Mouse (Mus musculus): ENCODE measurements at regions not wholly inside any gene's neighbourhood (a gene's known extent, or its start where the extent isn't known, plus 50 kb on each side); places are given as distances from the start of the nearest gene placed in this dataset.

GRCm38 (mm10) chr14:47795062-47795461, 146.8 kb downstream of the Ktn1 start:
- DNase-seq (ENCODE audit: low spot score in 2 of 2): no peak

GRCm38 (mm10) chr14:47798203-47798602, 150.0 kb downstream of the Ktn1 start:
- DNase-seq (ENCODE audit: low spot score in 2 of 2): no peak

DNA sequence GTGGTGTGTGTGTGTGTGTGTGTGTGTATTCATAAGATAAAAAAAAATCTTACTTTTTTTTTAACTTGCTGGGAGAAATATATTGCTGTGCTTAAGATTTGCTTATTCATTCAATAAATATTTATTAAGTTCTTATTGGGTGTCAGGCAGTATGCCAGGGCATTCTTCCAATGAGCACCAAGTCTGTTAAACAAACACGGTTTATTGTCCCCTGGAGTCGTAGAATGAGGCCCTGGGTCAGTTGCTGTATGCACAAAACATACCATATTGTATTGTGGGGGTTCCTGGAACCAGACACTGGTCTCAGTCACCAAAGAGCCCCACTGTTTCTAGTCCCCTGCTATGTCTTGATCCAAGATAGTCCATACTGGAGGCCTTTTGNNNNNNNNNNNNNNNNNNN, 151.3 kb downstream of the Ktn1 start:
- no peak for DNase-seq (ENCODE audit: low spot score in 2 of 2)

DNA sequence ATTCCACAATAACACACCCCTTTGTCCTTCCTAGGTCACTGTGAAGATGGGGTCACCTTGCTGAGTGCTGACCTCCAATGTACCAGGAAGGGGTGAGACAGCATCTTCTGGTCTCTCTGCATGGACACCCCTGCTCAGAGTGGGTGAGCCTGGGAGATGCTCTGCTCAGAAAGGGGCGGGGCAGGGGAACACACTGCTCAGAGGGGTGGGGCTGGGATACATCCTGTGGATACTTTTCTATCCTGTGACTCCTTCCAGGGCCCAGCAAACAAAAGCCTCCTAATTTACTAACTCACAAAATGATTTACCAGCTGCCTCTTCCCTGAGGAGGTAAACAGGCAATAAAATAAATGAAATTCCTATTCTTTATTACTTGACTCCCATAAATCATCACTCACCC, 157.0 kb downstream of the Ktn1 start:
- DNase-seq (ENCODE audit: low spot score in 2 of 2): no peak

DNA sequence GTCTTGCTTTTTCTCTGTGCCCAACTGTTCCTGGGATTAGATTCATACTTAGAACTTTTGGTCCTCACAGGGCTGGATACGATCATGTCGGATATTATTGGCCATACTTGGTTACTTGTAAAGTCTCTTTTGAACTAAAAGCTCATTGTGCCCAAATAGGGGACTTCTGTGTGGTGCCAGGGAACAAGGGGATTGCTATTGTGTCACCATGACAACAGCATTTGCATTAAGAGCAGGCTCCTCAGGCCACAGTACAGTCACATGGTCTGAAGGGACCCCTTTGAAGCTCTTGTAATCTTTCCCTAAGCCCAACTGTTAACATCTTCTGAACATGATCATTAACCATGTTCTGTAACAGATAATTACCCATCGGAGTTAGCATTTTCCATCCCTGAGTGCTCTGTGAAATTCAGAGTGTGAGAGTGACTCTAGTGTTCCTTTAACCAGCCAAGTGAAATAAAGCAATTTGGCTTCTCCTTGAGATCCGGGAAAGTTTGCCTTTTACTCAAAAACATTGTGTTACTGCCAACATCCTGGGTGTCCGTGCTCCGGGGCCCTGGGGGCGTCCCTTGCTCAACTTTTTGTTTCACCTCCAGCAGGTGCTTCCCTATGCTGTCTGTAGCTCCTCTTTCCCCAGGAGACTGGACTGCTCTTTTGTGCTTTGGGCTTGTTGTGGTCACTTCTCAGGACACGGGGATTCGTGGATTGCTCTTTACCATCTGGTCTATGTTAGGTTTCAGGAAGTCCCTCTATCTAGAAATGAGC, 157.7 kb downstream of the Ktn1 start:
- no peak for DNase-seq (ENCODE audit: low spot score in 2 of 2)

- no peak for DNase-seq (ENCODE audit: low spot score in 2 of 2)
Observed at GRCm38 (mm10) chr14:47808097-47808910, 160.1 kb downstream of the Ktn1 start.

DNA sequence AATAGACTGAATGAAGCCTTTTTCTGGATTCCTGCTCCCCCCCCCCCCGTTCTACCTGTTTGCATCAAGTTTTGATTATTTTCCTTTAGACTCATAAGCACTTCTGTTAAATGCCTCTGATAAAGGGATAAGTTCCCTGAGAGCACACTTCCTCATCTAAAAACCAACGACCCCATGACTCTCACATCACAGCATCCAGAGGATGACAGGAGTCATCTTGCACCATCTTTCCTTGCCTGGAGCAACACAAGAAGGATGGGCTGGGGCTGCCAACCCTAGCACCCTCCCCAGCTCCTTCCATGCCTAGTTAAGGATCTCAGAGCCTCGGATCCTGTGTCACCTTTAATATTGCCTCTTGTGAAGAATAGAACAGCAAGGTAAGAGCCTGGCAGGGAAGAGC, 170.0 kb downstream of the Ktn1 start:
- no peak for DNase-seq (ENCODE audit: low spot score in 2 of 2)

- no peak for DNase-seq (ENCODE audit: low spot score in 2 of 2)
Observed at GRCm38 (mm10) chr14:47818641-47819040, 170.4 kb downstream of the Ktn1 start.

DNA sequence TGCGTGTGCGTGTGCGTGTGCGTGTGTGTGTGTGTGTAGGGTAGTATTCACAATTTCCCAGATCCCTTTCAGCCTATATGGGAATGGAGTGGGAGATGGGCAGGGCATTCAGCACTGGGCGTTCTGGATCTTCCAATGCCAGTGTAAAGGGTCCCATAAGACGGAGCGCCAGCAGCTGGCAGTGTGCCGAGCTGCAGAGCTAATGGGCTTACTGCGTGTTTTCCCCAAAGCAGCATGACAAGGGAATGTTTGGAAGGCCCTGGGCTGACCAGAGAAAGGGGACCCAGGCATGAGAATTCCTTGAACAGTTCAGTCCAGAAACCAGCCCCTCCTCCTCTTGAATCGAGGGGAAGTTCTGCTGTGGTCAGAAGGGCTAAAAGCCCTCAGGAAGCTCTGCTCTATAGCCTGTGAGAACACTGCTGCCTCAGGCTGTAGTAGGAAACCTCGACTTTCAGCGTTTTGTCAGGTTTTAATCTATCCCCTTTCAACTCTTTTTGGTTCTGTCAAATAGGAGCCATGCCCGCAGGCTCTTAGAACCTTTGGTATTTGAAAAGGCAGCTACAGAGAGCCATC, 172.4 kb downstream of the Ktn1 start:
- no peak for DNase-seq (ENCODE audit: low spot score in 2 of 2)

GRCm38 (mm10) chr14:47823182-47823581, 174.9 kb downstream of the Ktn1 start:
- no peak for DNase-seq (ENCODE audit: low spot score in 2 of 2)

- DNase-seq (ENCODE audit: low spot score in 2 of 2): no peak
Observed at GRCm38 (mm10) chr14:47823696-47824095, 175.4 kb downstream of the Ktn1 start.

DNA sequence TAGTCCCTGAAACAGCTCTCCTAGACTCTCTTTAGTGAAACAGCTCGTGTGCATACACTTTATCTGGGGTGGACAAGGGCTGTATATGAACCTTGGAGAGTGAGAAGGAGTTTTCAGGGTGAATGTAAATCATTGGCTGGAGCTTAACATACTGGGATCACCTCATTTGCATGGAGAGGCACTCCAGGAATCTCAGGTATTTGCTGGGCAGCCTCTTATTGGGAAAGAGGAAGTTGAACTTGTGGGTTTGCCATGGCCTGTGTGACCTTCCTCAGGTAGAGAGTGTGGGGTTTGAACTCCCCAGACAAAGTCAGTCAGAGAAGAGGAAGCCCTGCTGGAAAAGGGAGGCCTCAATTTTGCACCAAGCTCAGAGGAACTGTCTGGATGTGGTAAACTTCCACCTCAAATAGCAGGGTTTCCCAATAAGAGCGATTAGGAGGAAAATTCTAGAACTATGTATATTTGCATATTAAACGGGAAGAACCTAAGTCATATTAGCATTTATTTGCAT, 177.3 kb downstream of the Ktn1 start:
- no peak for DNase-seq (ENCODE audit: low spot score in 2 of 2)

DNA sequence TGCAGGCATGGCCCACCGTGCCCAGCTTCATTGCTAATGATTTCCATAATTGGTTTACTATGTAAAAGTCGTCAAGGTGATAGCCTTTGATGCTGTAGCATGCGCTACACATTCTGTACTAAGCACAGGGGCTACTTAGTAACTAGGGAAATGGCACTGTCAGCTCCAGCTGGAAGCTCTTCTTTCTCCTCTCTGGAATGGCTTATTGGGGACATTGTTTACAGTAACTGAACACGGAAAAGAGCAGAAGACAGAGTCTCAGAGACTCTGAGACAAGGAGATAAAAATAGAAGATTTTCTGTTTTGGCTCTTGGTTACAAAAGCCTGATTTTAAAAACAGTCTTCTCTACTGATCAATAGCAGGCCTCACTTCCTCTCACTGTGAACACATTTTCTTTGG, 178.3 kb downstream of the Ktn1 start:
- DNase-seq (ENCODE audit: low spot score in 2 of 2): no peak

DNA sequence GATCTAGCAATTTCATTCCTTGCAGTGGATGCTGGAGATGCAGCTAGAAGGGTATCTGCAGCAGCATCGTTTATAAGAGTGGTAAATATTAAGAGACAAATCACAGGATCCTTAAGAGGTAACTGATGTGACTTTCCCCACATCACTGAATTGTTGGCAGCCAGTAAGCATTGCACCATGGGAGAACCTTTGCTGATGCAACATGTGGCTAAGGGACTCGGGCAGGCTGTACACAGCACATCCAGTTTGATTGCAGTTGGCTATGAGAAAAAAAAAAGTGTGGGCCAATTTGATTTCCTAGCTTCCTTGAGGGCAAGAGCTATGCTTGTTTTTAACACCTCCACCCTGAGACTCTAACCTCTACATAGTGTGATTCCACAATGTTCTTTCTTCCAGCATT, 179.4 kb downstream of the Ktn1 start:
- DNase-seq (ENCODE audit: low spot score in 2 of 2): no peak

DNA sequence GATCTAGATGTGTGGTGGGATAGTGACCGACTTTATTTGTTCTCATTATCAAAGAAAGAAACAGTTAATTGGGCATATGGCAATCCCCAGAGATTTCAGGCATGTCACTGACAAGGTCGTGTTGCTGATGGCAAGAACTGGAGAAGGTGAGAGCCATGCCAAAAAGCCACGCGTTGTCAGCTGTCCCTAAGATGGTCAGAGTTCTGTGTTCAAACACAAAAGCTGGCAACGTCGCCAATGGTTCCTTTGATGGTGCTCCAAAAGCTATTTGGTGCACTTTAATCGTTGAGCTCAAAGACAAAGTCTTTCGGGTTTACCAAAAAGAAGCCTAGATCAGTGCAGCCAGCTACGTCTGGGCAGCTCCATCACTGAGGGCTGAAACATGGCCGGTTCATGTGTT, 185.4 kb downstream of the Ktn1 start:
- DNase-seq (ENCODE audit: low spot score in 2 of 2): no peak

DNA sequence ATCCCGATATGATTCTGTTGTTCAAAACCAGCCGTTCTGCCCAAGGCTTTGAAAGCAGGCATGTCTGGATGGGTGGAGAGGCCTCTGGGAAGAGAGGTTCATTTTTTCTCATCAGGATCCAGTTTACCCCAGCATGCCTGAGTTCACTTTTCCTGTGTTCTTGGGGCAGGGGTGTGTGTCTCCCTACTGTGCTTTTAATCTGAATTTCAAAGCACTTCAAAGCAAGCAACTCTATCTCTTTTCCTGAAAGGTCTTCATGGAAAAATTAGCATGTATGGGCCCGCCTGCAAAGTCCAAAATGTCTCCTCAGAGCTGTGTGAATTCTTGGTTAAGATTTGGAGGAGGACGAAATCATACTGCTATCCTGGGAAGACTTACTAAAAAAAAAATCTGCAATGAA, 187.2 kb downstream of the Ktn1 start:
- DNase-seq (ENCODE audit: low spot score in 2 of 2): no peak

DNA sequence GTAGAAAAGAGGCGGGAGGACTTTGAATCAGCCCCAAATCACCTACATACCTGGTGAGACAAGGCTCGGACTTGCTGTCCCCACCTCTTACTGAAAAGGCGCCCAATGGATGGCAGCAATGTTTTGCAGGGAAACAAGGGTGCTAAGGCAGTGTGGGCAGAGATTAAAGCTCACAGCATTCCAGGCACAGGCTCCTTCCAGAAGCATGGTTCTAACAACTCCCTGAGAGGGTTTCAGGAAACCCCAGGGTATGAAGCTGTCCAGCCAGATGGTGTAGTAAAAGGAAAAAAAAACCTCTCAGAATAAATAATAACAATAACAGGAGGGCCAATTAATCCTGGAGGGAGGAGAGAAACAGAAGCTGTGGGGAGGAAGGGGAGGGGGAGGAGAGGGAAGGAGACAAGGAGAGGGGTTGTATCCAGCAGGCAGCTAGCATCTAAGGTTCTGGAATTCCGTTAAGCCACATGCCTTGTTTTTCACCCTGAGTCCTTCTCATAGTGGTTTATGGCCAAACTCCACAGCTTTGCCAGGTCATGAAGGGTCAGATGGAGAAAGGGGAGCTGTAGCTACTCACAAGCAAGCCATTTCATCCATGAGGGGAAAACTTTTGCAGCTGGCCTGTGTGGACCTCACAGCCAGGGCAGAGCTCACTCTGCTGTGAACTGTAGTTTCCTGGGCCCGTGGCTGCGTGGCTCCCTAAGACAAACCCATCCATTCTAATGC, 191.4 kb downstream of the Ktn1 start:
- DNase-seq (ENCODE audit: low spot score in 2 of 2): no peak

- DNase-seq (ENCODE audit: low spot score in 2 of 2): no peak
Observed at GRCm38 (mm10) chr14:47844366-47844765, 196.1 kb downstream of the Ktn1 start.

- DNase-seq (ENCODE audit: low spot score in 2 of 2): no peak
Observed at GRCm38 (mm10) chr14:47848861-47849260, 200.6 kb downstream of the Ktn1 start.

DNA sequence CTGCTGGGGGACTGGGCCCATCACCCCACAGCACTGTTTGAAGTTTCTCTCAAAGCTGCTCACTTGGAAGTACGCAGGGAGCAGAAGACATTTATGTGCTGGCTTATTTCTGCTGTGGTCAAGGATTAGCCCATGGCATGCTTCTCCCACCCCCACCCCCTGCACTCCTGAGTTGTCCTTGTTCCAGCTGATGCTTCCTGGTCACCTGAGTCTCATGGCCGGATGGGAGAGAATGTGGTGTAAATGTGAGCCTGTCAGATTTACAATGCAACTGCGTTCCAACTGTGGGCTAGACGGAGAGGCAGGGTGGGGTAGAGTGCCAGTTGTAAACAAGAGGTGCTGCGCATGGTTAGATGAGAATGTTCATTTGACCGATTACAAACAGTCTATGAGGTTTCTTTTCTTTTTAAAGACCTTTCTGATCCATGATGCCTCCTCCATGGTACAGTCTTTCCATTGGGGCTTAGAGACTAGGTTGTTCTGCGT, 208.1 kb downstream of the Ktn1 start:
- no peak for DNase-seq (ENCODE audit: low spot score in 2 of 2)

- DNase-seq (ENCODE audit: low spot score in 2 of 2): no peak
Observed at GRCm38 (mm10) chr14:47857271-47857670, 209.0 kb downstream of the Ktn1 start.

Measured in layer of hippocampus, postnatal 14 days (tissue).